8 mouse cellular contexts compared by ENCODE assay signal in genomic region chr14:111675211-111676165, GRCm38 (mm10). TPM values are rescaled to one million over a fixed set of nuclear protein-coding genes. Genes with fewer than 3 reads are reported as not detected.
A peak's percentile ranks its signal among the peaks of the same experiment; 100 is the strongest.
DNase-seq lines count a peak whose midpoint lies in the region; ATAC-seq and TF ChIP-seq lines count a peak whose summit lies in the region.

No protein-coding gene starts in this region.

- H3K9ac ChIP-seq in lung, embryonic 14.5 days = peak overlapping the region; percentile 49
- peak overlapping the region; percentile 41 for H3K9ac ChIP-seq in kidney, embryonic 15.5 days
- 0 out of 2 replicates have a peak overlapping the region, but pooled peaks have one; percentile 30 for H3K9ac ChIP-seq in liver, embryonic 11.5 days (ENCODE audit: low read depth, low read length)

- TF ChIP-seq CTCF in lung, embryonic 14.5 days (IDR thresholded peaks at IDR 0.05; ENCODE audit: low read depth) = no peak

- no peak overlapping the region for H3K27ac ChIP-seq in lung, embryonic 14.5 days (ENCODE audit: low read depth)
- H3K27ac ChIP-seq in kidney, embryonic 15.5 days = no peak overlapping the region
- no peak overlapping the region for H3K27ac ChIP-seq in liver, embryonic 11.5 days (ENCODE audit: low read depth, low read length)

- no peaks in the 10 kb centered on the region for H3K9me3 ChIP-seq in lung, embryonic 14.5 days (ENCODE audit: low read depth, low read length)
- no peaks in the 10 kb centered on the region for H3K9me3 ChIP-seq in kidney, embryonic 15.5 days (replicated peaks)
- H3K9me3 ChIP-seq in liver, embryonic 11.5 days (ENCODE audit: control insufficient read depth, low read length) = no peaks in the 10 kb centered on the region

- 1% methylated on average over 85 of the region's 94 CpGs for WGBS in lung, embryonic 14.5 days
- 0% methylated on average over 81 of the region's 94 CpGs for WGBS in kidney, embryonic 15.5 days
- WGBS in liver, embryonic 11.5 days = under 1% methylated on average over 79 of the region's 94 CpGs

- peak overlapping the region; percentile 97 for H3K4me2 ChIP-seq in lung, embryonic 14.5 days
- H3K4me2 ChIP-seq in kidney, embryonic 15.5 days = peak overlapping the region; percentile 92
- peak overlapping the region; percentile 92 for H3K4me2 ChIP-seq in liver, embryonic 11.5 days

- peak overlapping the region; percentile 55 for H3K4me3 ChIP-seq in lung, embryonic 14.5 days (ENCODE audit: low read depth, low read length)
- peak overlapping the region; percentile 60 for H3K4me3 ChIP-seq in kidney, embryonic 15.5 days (replicated peaks)
- peak overlapping the region; percentile 57 for H3K4me3 ChIP-seq in liver, embryonic 11.5 days (ENCODE audit: low read depth, low read length)

- peak; percentile 50 for DNase-seq in lung, embryonic 14.5 days
- DNase-seq in lung, adult 18-20 months = no peak
- peak; percentile 58 for DNase-seq in cerebellum, adult 9-10 months
- peak; percentile 33 for DNase-seq in forelimb bud, embryonic 11.5 days (ENCODE audit: low read depth, low spot score)
- peak; percentile 49 for DNase-seq in liver, embryonic 11.5 days (ENCODE audit: low spot score)
- peak; percentile 74 for DNase-seq in right cerebral cortex, postnatal 14 days
- DNase-seq in ovary, postnatal 10 days (ENCODE audit: low spot score) = no peak

- peak; percentile 73 for ATAC-seq in lung, embryonic 14.5 days (ENCODE audit: insufficient read depth)
- ATAC-seq in kidney, embryonic 15.5 days (replicated peaks; ENCODE audit: low FRiP score) = peak; percentile 78
- peak; percentile 44 for ATAC-seq in liver, embryonic 11.5 days (replicated peaks; ENCODE audit: low FRiP score)

- peaks cover 33% of the 10 kb centered on the region for H3K27me3 ChIP-seq in lung, embryonic 14.5 days (ENCODE audit: insufficient read depth, low read length)
- peaks cover 55% of the 10 kb centered on the region for H3K27me3 ChIP-seq in kidney, embryonic 15.5 days
- H3K27me3 ChIP-seq in liver, embryonic 11.5 days (replicated peaks; ENCODE audit: control insufficient read depth, insufficient read depth, low read length) = peaks cover 51% of the 10 kb centered on the region

- H3K4me1 ChIP-seq in lung, embryonic 14.5 days (ENCODE audit: insufficient read depth) = no peaks in the 10 kb centered on the region
- H3K4me1 ChIP-seq in kidney, embryonic 15.5 days = peaks cover 31% of the 10 kb centered on the region
- H3K4me1 ChIP-seq in liver, embryonic 11.5 days (replicated peaks; ENCODE audit: control insufficient read depth, insufficient read depth, low read length) = no peaks in the 10 kb centered on the region

- no peaks in the 10 kb centered on the region for H3K36me3 ChIP-seq in lung, embryonic 14.5 days (ENCODE audit: insufficient read depth)
- H3K36me3 ChIP-seq in kidney, embryonic 15.5 days = no peaks in the 10 kb centered on the region
- H3K36me3 ChIP-seq in liver, embryonic 11.5 days (ENCODE audit: control insufficient read depth, insufficient read depth, low read length) = no peaks in the 10 kb centered on the region

RNA-seq across cellular contexts. Expression of gene Slitrk5, which starts 0.6 kb away (rescaled TPM):
- polyA plus RNA-seq in lung, embryonic 14.5 days (2014; fragmentation: Nextera tagmentation; extraction: Ambion mirVana) = 0.47 and 1.1 TPM in 2 replicates
- 0.75 and 0.96 TPM in 2 replicates for polyA plus RNA-seq in kidney, embryonic 15.5 days (2015; fragmentation: Nextera tagmentation; extraction: Ambion mirVana)
- 1.5 and 1.6 TPM in 2 replicates for polyA plus RNA-seq in liver, embryonic 11.5 days (2014; fragmentation: Nextera tagmentation; extraction: Ambion mirVana)

Comparison
In these comparisons a context has a peak if more than half of its experiments do, and no peak if none do; other contexts are left out.
1. DNase-seq: peak in lung, embryonic 14.5 days (single experiment), cerebellum, adult 9-10 months (single experiment), forelimb bud, embryonic 11.5 days (single experiment), liver, embryonic 11.5 days (single experiment) and right cerebral cortex, postnatal 14 days (single experiment); none in lung, adult 18-20 months (0 of 2) and ovary, postnatal 10 days (single experiment).
2. Peak in every context shown above with its lines, with median percentiles within 50 percentile points of each other: ATAC-seq, H3K4me2 ChIP-seq, H3K4me3 ChIP-seq and H3K9ac ChIP-seq.